Mouse (Mus musculus) liver, embryonic 12.5 days (tissue): ENCODE data around the gene Man1b1. TPM values are rescaled to one million over a fixed set of nuclear protein-coding genes. Genes with fewer than 3 reads are reported as not detected.

ENCODE experiments used
- ATAC-seq: fragments of 200-750 bp; cut with Nextera tagmentation; 2 replicates; pipeline ENCODE4 v1.8.0; 2017; ENCODE audit warnings: moderate number of reproducible peaks, mild to moderate bottlenecking, moderate library complexity
- H3K27ac ChIP-seq: fragments of 300-500 bp; sonication (generic); 2 replicates; pipeline ENCODE4 v1.5.1; 2016; ENCODE audit warnings: mild to moderate bottlenecking
- H3K27me3 ChIP-seq: fragments of 300-500 bp; sonication (generic); replicated peaks from 2 replicates; pipeline ENCODE4 v1.6.1; 2016; ENCODE audit warnings: mild to moderate bottlenecking, moderate library complexity
- H3K36me3 ChIP-seq: fragments of 300-500 bp; sonication (generic); 2 replicates; pipeline ENCODE4 v1.6.1; 2016; ENCODE audit warnings: mild to moderate bottlenecking, moderate library complexity
- H3K4me1 ChIP-seq: fragments of 300-500 bp; sonication (generic); 2 replicates; pipeline ENCODE4 v1.6.1; 2016
- H3K4me2 ChIP-seq: fragments of 300-500 bp; sonication (generic); 2 replicates; pipeline ENCODE4 v1.6.1; 2016; ENCODE audit warnings: mild to moderate bottlenecking, moderate library complexity
- H3K4me3 ChIP-seq: fragments of 300-500 bp; sonication (generic); 2 replicates; pipeline ENCODE4 v1.5.1; 2016; ENCODE audit warnings: mild to moderate bottlenecking, moderate library complexity
- H3K9ac ChIP-seq: fragments of 300-500 bp; sonication (generic); 2 replicates; pipeline ENCODE4 v1.6.1; 2016; ENCODE audit warnings: mild to moderate bottlenecking, moderate library complexity
- H3K9me3 ChIP-seq: fragments of 300-500 bp; sonication (generic); replicated peaks from 2 replicates; pipeline ENCODE4 v1.6.1; 2016; ENCODE audit warnings: mild to moderate bottlenecking, moderate library complexity
- WGBS: fragments of 180-500 bp; shearing (Covaris S2); methylation state at CpG from one replicate; pipeline ENCODE4 v1.1.7; 2016; ENCODE audit not compliant: insufficient replicate concordance; 5-methylcytosine and 5-hydroxymethylcytosine counted together
- polyA plus RNA-seq: library from polyadenylated mRNA; unstranded; fragments of >200 nt; fragmentation: Nextera tagmentation; extraction: Ambion mirVana; gene quantifications from 2 replicates; pipeline ENCODE4 v1.2.1, GENCODE M21; 2016

Gene Man1b1
- polyA plus RNA-seq, 1 experiment from 2014 or later = 30.5 TPM

GRCm38 (mm10) chr2:25292054-25292544, 40.0 kb upstream of the Man1b1 start:
- H3K36me3 ChIP-seq = no peaks in the 10 kb centered on the region
- H3K4me3 ChIP-seq = peak overlapping the region; percentile 33
- H3K9me3 ChIP-seq = no peaks in the 10 kb centered on the region
- peaks cover 95% of the 10 kb centered on the region for H3K27me3 ChIP-seq
- 5% methylated on average over 39 of the region's 43 CpGs for WGBS
- H3K27ac ChIP-seq = no peak overlapping the region
- H3K4me1 ChIP-seq = peaks cover 15% of the 10 kb centered on the region
- 0 out of 2 replicates have a peak, but pooled peaks have one; percentile 19 for ATAC-seq
- H3K9ac ChIP-seq = no peak overlapping the region
- peak overlapping the region; percentile 60 for H3K4me2 ChIP-seq

- H3K4me3 ChIP-seq = no peak overlapping the region
- peaks cover 100% of the 10 kb centered on the region for H3K27me3 ChIP-seq
- no peaks in the 10 kb centered on the region for H3K36me3 ChIP-seq
These were observed 39.3 kb upstream of the Man1b1 start for GRCm38 (mm10) chr2:25292856-25293255.

GRCm38 (mm10) chr2:25293706-25294105, 38.4 kb upstream of the Man1b1 start:
- no peaks in the 10 kb centered on the region for H3K9me3 ChIP-seq
- 62% methylated on average over 9 of the region's 9 CpGs for WGBS
- peaks cover 99% of the 10 kb centered on the region for H3K27me3 ChIP-seq
- peaks cover 11% of the 10 kb centered on the region for H3K4me1 ChIP-seq
- H3K9ac ChIP-seq = no peak overlapping the region
- H3K4me2 ChIP-seq = no peak overlapping the region
- no peak for ATAC-seq
- H3K36me3 ChIP-seq = no peaks in the 10 kb centered on the region
- H3K4me3 ChIP-seq = no peak overlapping the region
- no peak overlapping the region for H3K27ac ChIP-seq

More at GRCm38 (mm10) chr2:25292856-25293255, 39.3 kb upstream of the Man1b1 start:
- H3K9ac ChIP-seq = no peak overlapping the region
- H3K27ac ChIP-seq = no peak overlapping the region
- H3K4me2 ChIP-seq = no peak overlapping the region
- no peak for ATAC-seq
- WGBS = 0% methylated on average over 1 of the region's 1 CpGs
- H3K4me1 ChIP-seq = peaks cover 11% of the 10 kb centered on the region
- H3K9me3 ChIP-seq = no peaks in the 10 kb centered on the region

- no peak for ATAC-seq
- Histone ChIP-seq H3K36me3 (no peaks in the 10 kb centered on the region), H3K27ac (no peak overlapping the region), H3K4me1 (peaks cover 5% of the 10 kb centered on the region), H3K4me3 (no peak overlapping the region), H3K9me3 (no peaks in the 10 kb centered on the region), H3K4me2 (no peak overlapping the region), H3K9ac (no peak overlapping the region), H3K27me3 (peaks cover 75% of the 10 kb centered on the region)
- WGBS = 66% methylated on average over 8 of the region's 8 CpGs
These were observed 35.0 kb upstream of the Man1b1 start for GRCm38 (mm10) chr2:25297093-25297492.

GRCm38 (mm10) chr2:25298046-25298445, 34.1 kb upstream of the Man1b1 start:
- 62% methylated on average over 10 of the region's 10 CpGs for WGBS
- no peak for ATAC-seq
- Histone ChIP-seq H3K36me3 (no peaks in the 10 kb centered on the region), H3K27ac (no peak overlapping the region), H3K9me3 (no peaks in the 10 kb centered on the region), H3K27me3 (peaks cover 74% of the 10 kb centered on the region), H3K4me1 (no peaks in the 10 kb centered on the region), H3K9ac (no peak overlapping the region), H3K4me2 (no peak overlapping the region), H3K4me3 (no peak overlapping the region)

- Histone ChIP-seq H3K4me2 (no peak overlapping the region), H3K9me3 (no peaks in the 10 kb centered on the region), H3K27ac (no peak overlapping the region), H3K9ac (no peak overlapping the region), H3K27me3 (peaks cover 74% of the 10 kb centered on the region), H3K36me3 (no peaks in the 10 kb centered on the region), H3K4me3 (no peak overlapping the region), H3K4me1 (peaks cover 12% of the 10 kb centered on the region)
- no peak for ATAC-seq
- 46% methylated on average over 3 of the region's 3 CpGs for WGBS
These were observed 28.7 kb upstream of the Man1b1 start for GRCm38 (mm10) chr2:25303452-25303851.

- Histone ChIP-seq H3K4me3 (peak overlapping the region; percentile 45; the same call in 1 of the 2 replicates), H3K27ac (no peak overlapping the region), H3K4me1 (peaks cover 12% of the 10 kb centered on the region), H3K27me3 (peaks cover 79% of the 10 kb centered on the region), H3K9ac (no peak overlapping the region), H3K9me3 (no peaks in the 10 kb centered on the region), H3K36me3 (no peaks in the 10 kb centered on the region), H3K4me2 (peak overlapping the region; percentile 67; the same call in 1 of the 2 replicates)
- ATAC-seq = no peak
- 63% methylated on average over 7 of the region's 7 CpGs for WGBS
These were observed 28.0 kb upstream of the Man1b1 start for GRCm38 (mm10) chr2:25303931-25304656.

GRCm38 (mm10) chr2:25304657-25305541, 27.2 kb upstream of the Man1b1 start:
- H3K9ac ChIP-seq = 0 out of 2 replicates have a peak overlapping the region, but pooled peaks have one; percentile 31
- no peaks in the 10 kb centered on the region for H3K36me3 ChIP-seq
- peaks cover 12% of the 10 kb centered on the region for H3K4me1 ChIP-seq
- 0 out of 2 replicates have a peak, but pooled peaks have one; percentile 27 for ATAC-seq
- H3K27me3 ChIP-seq = peaks cover 85% of the 10 kb centered on the region
- peak overlapping the region; percentile 67 for H3K4me2 ChIP-seq
- no peaks in the 10 kb centered on the region for H3K9me3 ChIP-seq
- peak overlapping the region; percentile 45 for H3K4me3 ChIP-seq
- 3% methylated on average over 41 of the region's 45 CpGs for WGBS
- H3K27ac ChIP-seq = no peak overlapping the region

GRCm38 (mm10) chr2:25305587-25306359, 26.4 kb upstream of the Man1b1 start:
- Histone ChIP-seq H3K36me3 (no peaks in the 10 kb centered on the region), H3K4me1 (peaks cover 12% of the 10 kb centered on the region), H3K27ac (no peak overlapping the region), H3K9me3 (no peaks in the 10 kb centered on the region), H3K4me3 (peak overlapping the region; percentile 45; the same call in 1 of the 2 replicates), H3K9ac (0 out of 2 replicates have a peak overlapping the region, but pooled peaks have one; percentile 31), H3K4me2 (peak overlapping the region; percentile 67), H3K27me3 (peaks cover 94% of the 10 kb centered on the region)
- WGBS = 44% methylated on average over 14 of the region's 14 CpGs
- no peak for ATAC-seq

- 43% methylated on average over 10 of the region's 10 CpGs for WGBS
- no peak for ATAC-seq
- peaks cover 98% of the 10 kb centered on the region for H3K27me3 ChIP-seq
These were observed 22.0 kb upstream of the Man1b1 start for GRCm38 (mm10) chr2:25310180-25310579.

GRCm38 (mm10) chr2:25310969-25311368, 21.2 kb upstream of the Man1b1 start:
- Histone ChIP-seq H3K9me3 (no peaks in the 10 kb centered on the region), H3K27ac (no peak overlapping the region), H3K36me3 (no peaks in the 10 kb centered on the region), H3K4me2 (no peak overlapping the region), H3K27me3 (peaks cover 98% of the 10 kb centered on the region), H3K4me1 (no peaks in the 10 kb centered on the region), H3K4me3 (no peak overlapping the region), H3K9ac (no peak overlapping the region)
- WGBS = 3% methylated on average over 22 of the region's 22 CpGs
- ATAC-seq = no peak

More at GRCm38 (mm10) chr2:25310180-25310579, 22.0 kb upstream of the Man1b1 start:
- no peak overlapping the region for H3K27ac ChIP-seq
- no peak overlapping the region for H3K4me3 ChIP-seq
- peaks cover 4% of the 10 kb centered on the region for H3K4me1 ChIP-seq
- H3K36me3 ChIP-seq = no peaks in the 10 kb centered on the region
- no peaks in the 10 kb centered on the region for H3K9me3 ChIP-seq
- H3K4me2 ChIP-seq = no peak overlapping the region
- H3K9ac ChIP-seq = no peak overlapping the region
